Mouse (Mus musculus) frontal cortex, postnatal 25 days (tissue): ENCODE data around the gene Mei1.

Experiments used
- DNase-seq, 2 experiments: peaks; one replicate each; pipeline ENCODE4 v3.0.0; 2022; ENCODE audit warnings: low spot score in 2 of 2

Mei1 gene

GRCm38 (mm10) chr15:82172648-82173047, 102.9 kb downstream of the Mei1 start:
- DNase-seq = no peak

GRCm38 (mm10) chr15:82175091-82175490, 105.3 kb downstream of the Mei1 start:
- DNase-seq = no peak
